Mouse (Mus musculus): ENCODE data around the gene Rab8b.
"Not testable (repeated sequence)": the region's sequence is repeated elsewhere in the genome, so short reads cannot be mapped to it uniquely, and the experiment has no call there.

The Rab8b gene

GRCm38 (mm10) chr9:66886366-66886765 is 33.1 kb downstream of the Rab8b start:
- DNase-seq: no peak

- no peak for DNase-seq
Observed at GRCm38 (mm10) chr9:66884609-66885008, 34.9 kb downstream of the Rab8b start.

- no peak for DNase-seq
Observed at GRCm38 (mm10) chr9:66883500-66883899, 36.0 kb downstream of the Rab8b start.

GRCm38 (mm10) chr9:66882406-66882821 is 37.1 kb downstream of the Rab8b start:
- DNase-seq: no peak

- no peak for DNase-seq
Observed at GRCm38 (mm10) chr9:66881858-66882257, 37.6 kb downstream of the Rab8b start.

GRCm38 (mm10) chr9:66880752-66881151 is 38.7 kb downstream of the Rab8b start:
- DNase-seq: no peak

- no peak for DNase-seq
Observed at GRCm38 (mm10) chr9:66879486-66879885, 40.0 kb downstream of the Rab8b start.

GRCm38 (mm10) chr9:66878899-66879298 is 40.6 kb downstream of the Rab8b start:
- no peak for DNase-seq

- peak; percentile 55 to 68 for DNase-seq
Observed at GRCm38 (mm10) chr9:66876577-66876976, 42.9 kb downstream of the Rab8b start.

GRCm38 (mm10) chr9:66874297-66874696 is 45.2 kb downstream of the Rab8b start:
- no peak for DNase-seq

GRCm38 (mm10) chr9:66873531-66873930 is 46.0 kb downstream of the Rab8b start:
- no peak for DNase-seq

GRCm38 (mm10) chr9:66873009-66873408 is 46.5 kb downstream of the Rab8b start:
- not testable (repeated sequence) for DNase-seq

- DNase-seq: peak; percentile 74 to 77
Observed at GRCm38 (mm10) chr9:66872015-66872727, 47.3 kb downstream of the Rab8b start.

- DNase-seq: no peak
Observed at GRCm38 (mm10) chr9:66864708-66865107, 54.8 kb downstream of the Rab8b start.

GRCm38 (mm10) chr9:66863456-66863855 is 56.0 kb downstream of the Rab8b start:
- DNase-seq: no peak

- no peak for DNase-seq
Observed at GRCm38 (mm10) chr9:66862202-66862601, 57.3 kb downstream of the Rab8b start.

GRCm38 (mm10) chr9:66861104-66861767 is 58.3 kb downstream of the Rab8b start:
- no peak for DNase-seq

GRCm38 (mm10) chr9:66859523-66859922 is 60.0 kb downstream of the Rab8b start:
- no peak for DNase-seq

- DNase-seq: no peak
Observed at GRCm38 (mm10) chr9:66855865-66856264, 63.6 kb downstream of the Rab8b start.

GRCm38 (mm10) chr9:66852592-66852991 is 66.9 kb downstream of the Rab8b start:
- DNase-seq: no peak

- DNase-seq: no peak
Observed at GRCm38 (mm10) chr9:66850966-66851365, 68.5 kb downstream of the Rab8b start.

- DNase-seq: no peak
Observed at GRCm38 (mm10) chr9:66846822-66847221, 72.7 kb downstream of the Rab8b start.

- DNase-seq: peak; percentile 46 to 80
Observed at GRCm38 (mm10) chr9:66835097-66835480, 84.4 kb downstream of the Rab8b start.

GRCm38 (mm10) chr9:66834318-66835096 is 85.0 kb downstream of the Rab8b start, which contains the start of gene Aph1c:
Gene Aph1c, minus strand, starts transcription at chr9:66834726.
- DNase-seq: peak; percentile 100
